Mouse (Mus musculus) neural tube, embryonic 14.5 days (tissue): Measurements from ENCODE around the gene Mrpl45. TPM values are rescaled to one million over a fixed set of nuclear protein-coding genes. Genes with fewer than 3 reads are reported as not detected.
A peak's percentile ranks its signal among the peaks of the same experiment; 100 is the strongest.
"Not testable (repeated sequence)": the region's sequence is repeated elsewhere in the genome, so short reads cannot be mapped to it uniquely, and the experiment has no call there.

ENCODE experiments used
- ATAC-seq: fragments of 200-750 bp; cut with Nextera tagmentation; 2 replicates; pipeline ENCODE4 v1.8.0; 2017; ENCODE audit warnings: low read depth, mild to moderate bottlenecking, moderate TSS enrichment, moderate library complexity
- H3K27ac ChIP-seq: fragments of 300-500 bp; sonication (generic); 2 replicates; pipeline ENCODE4 v1.5.1; 2014; ENCODE audit warnings: low read depth, mild to moderate bottlenecking, control low read depth, low read length, moderate library complexity, mixed read lengths
- H3K27me3 ChIP-seq: fragments of 300-500 bp; sonication (generic); 2 replicates; pipeline ENCODE4 v1.6.1; 2014; ENCODE audit warnings: low read length; ENCODE audit not compliant: control insufficient read depth, insufficient read depth
- H3K36me3 ChIP-seq: fragments of 300-500 bp; sonication (generic); 2 replicates; pipeline ENCODE4 v1.6.1; 2014; ENCODE audit warnings: low read length, mixed read lengths; ENCODE audit not compliant: control insufficient read depth, insufficient read depth
- H3K4me1 ChIP-seq: fragments of 300-500 bp; sonication (generic); 2 replicates; pipeline ENCODE4 v1.6.1; 2014; ENCODE audit warnings: low read length; ENCODE audit not compliant: control insufficient read depth, insufficient read depth
- H3K4me2 ChIP-seq: fragments of 300-500 bp; sonication (generic); 2 replicates; pipeline ENCODE4 v1.6.1; 2014; ENCODE audit warnings: mild to moderate bottlenecking, low read depth, low read length, control low read depth
- H3K4me3 ChIP-seq: fragments of 300-500 bp; sonication (generic); 2 replicates; pipeline ENCODE4 v1.5.1; 2014; ENCODE audit warnings: low read depth, low read length, control low read depth, mixed read lengths
- H3K9ac ChIP-seq: fragments of 300-500 bp; sonication (generic); replicated peaks from 2 replicates; pipeline ENCODE4 v1.6.1; 2014; ENCODE audit warnings: low read depth, mild to moderate bottlenecking, control low read depth, low read length, mixed read lengths
- H3K9me3 ChIP-seq: fragments of 300-500 bp; sonication (generic); 2 replicates; pipeline ENCODE4 v1.6.1; 2016; ENCODE audit warnings: low read length; ENCODE audit not compliant: control insufficient read depth
- WGBS: fragments of 180-500 bp; shearing (Covaris S2); extraction: QIAGEN DNeasy Blood & Tissue Kit; methylation state at CpG from one replicate; pipeline ENCODE4 v1.1.7; 2014; 5-methylcytosine and 5-hydroxymethylcytosine counted together
- polyA plus RNA-seq: library from polyadenylated mRNA; unstranded; fragments of >200 nt; fragmentation: Nextera tagmentation; extraction: Ambion mirVana; gene quantifications from 2 replicates; pipeline ENCODE4 v1.2.1, GENCODE M21; 2014

The Mrpl45 gene
- polyA plus RNA-seq = 43.9 and 44.0 TPM in 2 replicates

DNA sequence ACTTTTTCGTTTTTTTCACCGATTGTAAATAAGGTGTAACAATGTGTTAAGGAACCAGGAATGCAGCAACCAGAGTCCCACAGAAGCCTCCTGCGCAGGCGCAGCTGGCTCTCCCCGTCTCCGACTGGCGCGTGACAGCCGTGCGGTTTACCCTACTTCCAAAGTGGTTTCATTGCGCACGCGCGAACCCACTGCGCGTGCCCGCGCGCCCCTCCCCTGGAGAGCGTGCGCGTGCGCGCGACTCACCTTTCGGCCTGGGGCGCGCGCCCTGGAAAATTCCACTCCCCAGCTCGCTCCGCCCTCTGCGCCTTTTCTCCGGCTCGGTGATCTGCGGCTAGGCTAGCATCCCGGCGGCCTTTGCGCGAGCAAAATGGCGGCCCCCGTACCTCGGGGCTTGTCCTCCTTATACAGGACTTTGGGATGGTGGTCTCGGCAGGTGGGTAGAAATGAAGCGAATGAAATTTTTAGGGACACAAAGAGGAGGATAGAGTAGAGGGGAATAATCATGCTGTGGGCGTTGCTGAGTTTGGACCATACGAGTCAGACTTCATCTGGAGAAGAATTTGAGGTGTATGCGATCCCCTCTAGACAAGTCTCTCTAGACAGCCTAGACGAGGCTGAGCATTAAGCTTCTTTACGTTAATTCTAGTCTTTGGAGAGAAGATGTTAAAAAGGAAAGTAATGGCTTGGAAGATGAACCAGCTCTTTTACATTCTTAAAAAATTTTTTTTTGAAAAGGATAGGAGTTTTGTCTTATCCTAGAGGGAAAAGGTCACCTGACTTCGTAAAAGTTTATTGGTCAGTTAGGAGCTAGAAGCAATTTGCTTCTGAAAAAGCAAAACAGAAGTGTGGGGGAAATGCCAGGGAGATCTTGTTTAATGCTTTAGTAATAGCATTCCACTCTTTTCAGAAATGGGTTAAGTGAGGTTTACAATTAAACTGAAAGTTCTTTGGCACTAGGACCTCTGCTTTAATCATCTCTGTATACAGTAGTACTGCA is at the start of gene Mrpl45:
Mrpl45 (plus strand) TSS at position 213 of the 1,000 bp plus-strand sequence.
- Histone ChIP-seq H3K9me3 (no peaks in the 10 kb centered on the region), H3K4me2 (peak within 1 kb of the TSS; percentile 55), H3K4me3 (peak within 1 kb of the TSS; percentile 46), H3K27ac (peak within 1 kb of the TSS; percentile 71), H3K36me3 (no peaks in the 10 kb centered on the region), H3K4me1 (peaks cover 8% of the 10 kb centered on the region; the same call in 1 of the 2 replicates), H3K27me3 (no peaks in the 10 kb centered on the region), H3K9ac (peak within 1 kb of the TSS; percentile 56)
- WGBS = under 1% methylated on average over 50 of the region's 50 CpGs
- peak; percentile 96 for ATAC-seq

GRCm38 (mm10) chr11:97266544-97266943 is 49.0 kb upstream of the Mrpl45 start:
- H3K4me2 ChIP-seq, ATAC-seq, H3K4me1 ChIP-seq, H3K9me3 ChIP-seq, H3K36me3 ChIP-seq, H3K4me3 ChIP-seq, H3K9ac ChIP-seq, H3K27ac ChIP-seq, H3K27me3 ChIP-seq: not testable (repeated sequence)
- WGBS = 100% methylated on average over 1 of the region's 1 CpGs

- H3K36me3 ChIP-seq = not testable (repeated sequence)
Observed at GRCm38 (mm10) chr11:97270004-97270403, 45.5 kb upstream of the Mrpl45 start.

GRCm38 (mm10) chr11:97272835-97273234 is 42.7 kb upstream of the Mrpl45 start:
- Histone ChIP-seq H3K9ac (no peak overlapping the region), H3K36me3 (no peaks in the 10 kb centered on the region), H3K4me2 (no peak overlapping the region), H3K9me3 (no peaks in the 10 kb centered on the region), H3K27ac (no peak overlapping the region), H3K4me1 (no peaks in the 10 kb centered on the region), H3K27me3 (no peaks in the 10 kb centered on the region), H3K4me3 (no peak overlapping the region)
- no peak for ATAC-seq
- WGBS = 98% methylated on average over 4 of the region's 4 CpGs

More at GRCm38 (mm10) chr11:97270004-97270403, 45.5 kb upstream of the Mrpl45 start:
- not testable (repeated sequence) for ATAC-seq, H3K4me3 ChIP-seq, H3K4me2 ChIP-seq, H3K27me3 ChIP-seq, H3K27ac ChIP-seq, H3K9me3 ChIP-seq, H3K4me1 ChIP-seq, H3K9ac ChIP-seq
- 73% methylated on average over 2 of the region's 2 CpGs for WGBS

- Histone ChIP-seq H3K9me3 (no peaks in the 10 kb centered on the region), H3K4me1 (peaks cover 7% of the 10 kb centered on the region), H3K4me2 (no peak overlapping the region), H3K36me3 (no peaks in the 10 kb centered on the region), H3K9ac (no peak overlapping the region), H3K27ac (no peak overlapping the region), H3K4me3 (no peak overlapping the region), H3K27me3 (no peaks in the 10 kb centered on the region)
- no peak for ATAC-seq
- 90% methylated on average over 5 of the region's 5 CpGs for WGBS
Observed at GRCm38 (mm10) chr11:97273613-97274012, 41.9 kb upstream of the Mrpl45 start.

- not testable (repeated sequence) for H3K36me3 ChIP-seq, H3K27me3 ChIP-seq, H3K4me3 ChIP-seq, ATAC-seq, H3K9ac ChIP-seq, H3K27ac ChIP-seq, H3K4me1 ChIP-seq, H3K4me2 ChIP-seq, H3K9me3 ChIP-seq
- WGBS = 96% methylated on average over 6 of the region's 6 CpGs
Observed at GRCm38 (mm10) chr11:97274947-97275346, 40.6 kb upstream of the Mrpl45 start.

DNA sequence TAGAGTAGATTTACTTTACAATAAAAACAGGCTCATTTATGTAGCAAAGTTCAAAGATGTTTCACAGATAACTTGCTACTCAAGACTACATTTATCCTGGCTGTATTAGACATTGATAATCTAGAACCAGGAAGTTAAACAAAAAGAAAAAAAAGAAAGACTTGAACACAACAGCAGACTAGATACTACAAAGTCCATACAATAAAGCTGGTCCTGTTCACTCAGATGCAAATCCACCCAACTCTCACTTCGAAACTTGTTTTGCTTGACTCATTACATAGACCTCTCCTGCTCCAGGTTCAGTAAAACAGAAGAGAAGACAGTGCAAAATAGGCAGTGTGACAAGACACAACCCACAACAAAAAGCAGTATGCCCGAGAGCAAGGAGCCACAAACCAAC is 40.2 kb upstream of the Mrpl45 start:
- Histone ChIP-seq H3K4me2 (no peak overlapping the region), H3K9ac (no peak overlapping the region), H3K9me3 (no peaks in the 10 kb centered on the region), H3K4me1 (peaks cover 10% of the 10 kb centered on the region), H3K27me3 (no peaks in the 10 kb centered on the region), H3K36me3 (no peaks in the 10 kb centered on the region), H3K4me3 (no peak overlapping the region), H3K27ac (no peak overlapping the region)
- no peak for ATAC-seq
- 95% methylated on average over 2 of the region's 2 CpGs for WGBS

DNA sequence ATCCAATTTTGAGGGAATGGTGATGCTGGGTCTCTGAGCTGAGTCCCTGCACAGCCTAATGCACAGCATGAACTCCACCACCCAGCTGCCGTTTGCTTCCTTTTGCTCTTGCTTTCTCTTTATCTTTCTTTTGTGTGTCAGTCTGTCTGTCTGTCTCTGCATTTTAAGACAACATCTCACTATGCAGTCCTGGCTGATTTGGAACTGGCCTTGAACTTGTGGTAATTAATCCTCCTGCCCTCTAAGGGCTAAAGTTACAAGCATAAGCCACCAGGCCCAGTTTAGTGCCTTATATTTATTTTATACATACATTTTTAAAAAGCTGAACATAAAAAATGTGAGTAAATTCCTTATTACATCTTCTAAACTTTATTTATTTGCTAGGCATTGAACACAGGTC is 39.5 kb upstream of the Mrpl45 start:
- 38% methylated on average over 1 of the region's 1 CpGs for WGBS
- ATAC-seq = no peak

DNA sequence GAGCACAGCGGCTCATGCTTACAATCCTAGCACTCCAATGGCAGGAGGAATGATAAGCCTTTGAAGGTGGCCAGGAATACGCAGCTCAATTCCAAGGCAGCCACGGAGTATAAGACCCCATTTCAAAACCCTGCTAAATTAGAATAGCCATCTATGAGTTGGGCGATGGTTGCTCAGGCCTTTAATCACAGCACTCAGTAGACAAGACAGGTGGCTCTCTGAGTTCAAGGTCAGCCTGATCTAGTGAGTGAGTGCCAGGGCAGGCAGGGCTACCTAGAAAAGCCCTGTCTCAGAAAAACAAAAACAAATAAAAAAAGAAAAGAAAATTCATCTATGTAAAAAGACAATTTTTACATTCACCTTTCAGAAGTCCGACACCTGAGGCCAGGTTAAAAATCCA is 38.4 kb upstream of the Mrpl45 start:
- Histone ChIP-seq H3K27me3 (no peaks in the 10 kb centered on the region), H3K36me3 (no peaks in the 10 kb centered on the region), H3K27ac (no peak overlapping the region), H3K9ac (no peak overlapping the region), H3K9me3 (no peaks in the 10 kb centered on the region), H3K4me2 (no peak overlapping the region), H3K4me1 (peaks cover 10% of the 10 kb centered on the region), H3K4me3 (no peak overlapping the region)
- 84% methylated on average over 5 of the region's 5 CpGs for WGBS
- no peak for ATAC-seq

More for the DNA sequence above, 39.5 kb upstream of the Mrpl45 start:
- H3K9ac ChIP-seq = no peak overlapping the region
- H3K36me3 ChIP-seq = no peaks in the 10 kb centered on the region
- no peak overlapping the region for H3K4me3 ChIP-seq
- no peak overlapping the region for H3K4me2 ChIP-seq
- H3K9me3 ChIP-seq = no peaks in the 10 kb centered on the region
- no peak overlapping the region for H3K27ac ChIP-seq
- H3K27me3 ChIP-seq = no peaks in the 10 kb centered on the region
- H3K4me1 ChIP-seq = peaks cover 10% of the 10 kb centered on the region
